Mouse (Mus musculus) C2C12 (cell line): ENCODE data around the gene Cacng6. TPM values are rescaled to one million over a fixed set of nuclear protein-coding genes. Genes with fewer than 3 reads are reported as not detected.
"Not testable (repeated sequence)": the region's sequence is repeated elsewhere in the genome, so short reads cannot be mapped to it uniquely, and the experiment has no call there.

Experiments
- H3K27me3 ChIP-seq: one replicate; pipeline ENCODE4 v1.6.1; 2011; ENCODE audit not compliant: control insufficient read depth, insufficient read depth, insufficient read length
- H3K36me3 ChIP-seq: one replicate; pipeline ENCODE4 v1.6.1; 2011; ENCODE audit not compliant: control insufficient read depth, insufficient read depth
- H3K4me3 ChIP-seq: one replicate; pipeline ENCODE4 v1.5.1; 2011; ENCODE audit warnings: mild to moderate bottlenecking, control low read depth; ENCODE audit not compliant: poor library complexity, insufficient read depth, severe bottlenecking
- H3K79me2 ChIP-seq: one replicate; pipeline ENCODE4 v1.6.1; 2011; ENCODE audit not compliant: control insufficient read depth, insufficient read depth
- H3K79me3 ChIP-seq: one replicate; pipeline ENCODE4 v1.6.1; 2011; ENCODE audit warnings: low read depth, control low read depth
- H3ac ChIP-seq: one replicate; pipeline ENCODE3; 2011; ENCODE audit warnings: low read depth; ENCODE audit not compliant: control insufficient read depth, insufficient read length
- CEBPB ChIP-seq: IDR thresholded peaks from one replicate; pipeline ENCODE4 v1.6.1; 2011; ENCODE audit warnings: low read depth, mild to moderate bottlenecking, control low read depth, moderate library complexity
- CTCF ChIP-seq: IDR thresholded peaks from one replicate; pipeline ENCODE4 v1.5.1; 2011; ENCODE audit not compliant: control insufficient read depth, insufficient read depth, insufficient read length
- FOSL1 ChIP-seq: IDR thresholded peaks from one replicate; pipeline ENCODE4 v1.8.0; 2011; ENCODE audit warnings: mild to moderate bottlenecking, low read length; ENCODE audit not compliant: poor library complexity, insufficient read depth, severe bottlenecking
- MAX ChIP-seq: IDR thresholded peaks from one replicate; pipeline ENCODE4 v1.6.1; 2011; ENCODE audit warnings: mild to moderate bottlenecking, control low read depth
- MYOD1 ChIP-seq: IDR thresholded peaks from one replicate; pipeline ENCODE4 v1.6.1; 2011; ENCODE audit warnings: low read depth; ENCODE audit not compliant: control insufficient read depth, insufficient read length
- MYOG ChIP-seq: IDR thresholded peaks from one replicate; pipeline ENCODE4 v1.6.1; 2011; ENCODE audit not compliant: control insufficient read depth, insufficient read length; ENCODE audit errors: extremely low read depth
- USF1 ChIP-seq: IDR thresholded peaks from one replicate; pipeline ENCODE4 v1.6.1; 2011; ENCODE audit warnings: low read depth, mild to moderate bottlenecking, control low read depth, moderate library complexity
- polyA plus RNA-seq: library from polyadenylated mRNA; unstranded; fragments of >200 nt; fragmentation: generic; extraction: Trizol; gene quantifications from one replicate; pipeline ENCODE4 v1.2.1, GENCODE M21; 2012; ENCODE audit warnings: missing spikeins

Gene Cacng6
- polyA plus RNA-seq, 1 experiment: 0.27 TPM

- TF ChIP-seq CEBPB (no peak), FOSL1 (no peak), USF1 (no peak)
These were observed 26.2 kb upstream of the Cacng6 start for GRCm38 (mm10) chr7:3397797-3398196.

GRCm38 (mm10) chr7:3398363-3398762 lies 25.6 kb upstream of the Cacng6 start:
- not testable (repeated sequence) for H3K4me3 ChIP-seq, H3ac ChIP-seq, H3K79me3 ChIP-seq, H3K79me2 ChIP-seq, H3K36me3 ChIP-seq, H3K27me3 ChIP-seq

More at GRCm38 (mm10) chr7:3397797-3398196, 26.2 kb upstream of the Cacng6 start:
- H3K79me3 ChIP-seq: no peaks in the 10 kb centered on the region
- no peak overlapping the region for H3K4me3 ChIP-seq
- no peak overlapping the region for H3ac ChIP-seq
- H3K27me3 ChIP-seq: peaks cover 5% of the 10 kb centered on the region
- no peaks in the 10 kb centered on the region for H3K36me3 ChIP-seq
- no peaks in the 10 kb centered on the region for H3K79me2 ChIP-seq

- Histone ChIP-seq H3K27me3 (no peaks in the 10 kb centered on the region), H3K36me3 (no peaks in the 10 kb centered on the region), H3K4me3 (no peak overlapping the region), H3K79me2 (no peaks in the 10 kb centered on the region), H3ac (no peak overlapping the region), H3K79me3 (no peaks in the 10 kb centered on the region)
- TF ChIP-seq MAX: no peak
- TF ChIP-seq USF1: no peak
- TF ChIP-seq MYOG: no peak
- TF ChIP-seq FOSL1: no peak
- no peak for TF ChIP-seq CEBPB
- TF ChIP-seq CTCF: no peak
- TF ChIP-seq MYOD1: no peak
These were observed 24.1 kb upstream of the Cacng6 start for GRCm38 (mm10) chr7:3399937-3400336.

- Histone ChIP-seq H3K27me3 (no peaks in the 10 kb centered on the region), H3ac (no peak overlapping the region), H3K4me3 (no peak overlapping the region), H3K79me3 (no peaks in the 10 kb centered on the region), H3K36me3 (no peaks in the 10 kb centered on the region), H3K79me2 (no peaks in the 10 kb centered on the region)
- no peak for TF ChIP-seq MYOG
These were observed 14.1 kb upstream of the Cacng6 start for GRCm38 (mm10) chr7:3409729-3410520.

- Histone ChIP-seq H3K79me2 (no peaks in the 10 kb centered on the region), H3K36me3 (no peaks in the 10 kb centered on the region), H3K79me3 (no peaks in the 10 kb centered on the region), H3ac (no peak overlapping the region), H3K27me3 (no peaks in the 10 kb centered on the region), H3K4me3 (no peak overlapping the region)
- TF ChIP-seq CEBPB: no peak
- no peak for TF ChIP-seq CTCF
- no peak for TF ChIP-seq MYOG
- TF ChIP-seq USF1: no peak
- no peak for TF ChIP-seq MYOD1
- TF ChIP-seq FOSL1: no peak
- no peak for TF ChIP-seq MAX
These were observed 12.6 kb upstream of the Cacng6 start for GRCm38 (mm10) chr7:3411160-3411941.

GRCm38 (mm10) chr7:3412036-3412435 lies 12.0 kb upstream of the Cacng6 start:
- Histone ChIP-seq H3K79me3 (no peaks in the 10 kb centered on the region), H3K27me3 (no peaks in the 10 kb centered on the region), H3ac (peak overlapping the region; percentile 49), H3K36me3 (no peaks in the 10 kb centered on the region), H3K79me2 (no peaks in the 10 kb centered on the region), H3K4me3 (no peak overlapping the region)
- no peak for TF ChIP-seq MAX
- TF ChIP-seq CTCF: peak; percentile 12
